Mouse (Mus musculus): ENCODE data around the gene Iqcb1. TPM values are rescaled to one million over a fixed set of nuclear protein-coding genes. Genes with fewer than 3 reads are reported as not detected.

Gene Iqcb1
- total RNA-seq, 2 experiments from 2014 or later = 40.4 to 42.7 TPM

DNA sequence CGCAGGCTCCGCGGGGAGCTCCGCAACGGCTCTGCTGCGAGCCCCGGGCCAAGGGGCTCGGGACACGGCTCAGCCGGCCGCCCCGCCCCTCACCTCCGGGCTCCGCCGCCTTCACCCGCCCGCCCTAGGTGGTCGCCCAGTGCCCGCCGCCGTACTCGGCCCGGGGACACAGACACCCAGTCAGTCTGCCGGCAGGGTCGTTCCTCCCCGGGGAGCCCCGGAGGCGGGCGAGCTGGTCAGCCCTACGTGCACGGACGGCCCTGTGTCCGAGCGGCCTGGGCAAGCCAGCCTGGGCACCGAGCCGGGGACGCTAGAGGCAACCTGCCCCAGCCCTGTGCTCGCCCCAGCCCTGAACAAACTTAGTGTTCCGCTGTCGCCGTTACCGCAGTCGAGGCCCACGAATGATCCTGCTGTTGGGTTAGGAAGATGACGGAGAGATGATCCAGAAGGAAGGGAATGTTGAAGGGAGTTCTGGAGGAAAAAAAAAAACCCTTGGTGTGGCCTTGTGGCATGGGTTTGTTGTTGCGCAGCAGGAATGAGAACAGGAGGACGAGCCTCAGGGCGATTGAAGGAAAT, 47.2 kb downstream of the Iqcb1 start:
- DNase-seq (ENCODE audit: low spot score in 2 of 2) = no peak

DNA sequence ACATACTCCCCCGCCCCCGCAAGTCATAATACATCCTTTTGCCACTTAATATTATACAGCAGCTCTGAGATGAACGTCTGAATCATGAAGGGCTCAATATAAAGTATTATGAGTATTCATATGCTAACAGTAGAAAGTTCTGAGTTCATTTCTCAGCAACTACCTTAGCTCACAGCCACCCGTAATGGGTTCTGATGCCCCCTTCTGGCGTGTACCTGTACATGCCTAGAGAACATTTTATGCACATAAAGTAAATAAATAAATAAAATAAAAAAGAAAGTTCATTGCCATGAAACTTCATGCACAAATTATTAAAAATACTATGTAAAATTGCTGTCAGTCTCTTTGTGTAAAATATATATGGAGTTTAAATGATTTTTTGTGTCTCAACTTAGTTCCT, 49.1 kb downstream of the Iqcb1 start:
- DNase-seq (ENCODE audit: low spot score in 2 of 2) = no peak

DNA sequence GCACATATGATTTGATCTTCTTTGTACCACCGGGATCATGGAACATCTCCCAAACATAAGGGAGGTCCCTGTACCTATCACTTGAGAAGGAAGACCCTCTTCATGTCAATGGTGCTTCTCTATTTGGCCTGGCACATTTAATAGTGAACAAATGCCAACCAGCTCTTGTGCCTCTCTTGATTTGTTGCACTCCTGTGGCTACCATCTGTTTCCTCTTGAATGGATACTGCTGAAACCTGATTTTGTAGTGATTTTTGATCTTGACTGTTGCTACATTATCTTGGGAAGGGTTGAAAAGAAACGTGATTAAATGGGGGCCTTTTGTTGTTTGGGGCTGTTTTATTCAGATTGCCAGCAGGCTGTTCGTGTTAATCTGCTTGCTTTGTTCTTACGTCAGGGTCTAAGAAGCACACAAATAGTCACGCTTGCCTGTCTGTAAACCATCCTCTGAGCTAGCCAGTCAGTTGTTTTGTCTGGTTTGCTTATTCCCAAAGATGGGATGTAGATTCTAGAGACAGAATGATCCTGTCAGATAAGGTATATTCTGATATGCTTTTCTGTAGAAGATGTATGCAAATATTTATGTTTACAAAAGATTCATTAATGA, 54.7 kb downstream of the Iqcb1 start:
- DNase-seq (ENCODE audit: low spot score in 2 of 2) = peak in 1 of 2 experiments; percentile 17

DNA sequence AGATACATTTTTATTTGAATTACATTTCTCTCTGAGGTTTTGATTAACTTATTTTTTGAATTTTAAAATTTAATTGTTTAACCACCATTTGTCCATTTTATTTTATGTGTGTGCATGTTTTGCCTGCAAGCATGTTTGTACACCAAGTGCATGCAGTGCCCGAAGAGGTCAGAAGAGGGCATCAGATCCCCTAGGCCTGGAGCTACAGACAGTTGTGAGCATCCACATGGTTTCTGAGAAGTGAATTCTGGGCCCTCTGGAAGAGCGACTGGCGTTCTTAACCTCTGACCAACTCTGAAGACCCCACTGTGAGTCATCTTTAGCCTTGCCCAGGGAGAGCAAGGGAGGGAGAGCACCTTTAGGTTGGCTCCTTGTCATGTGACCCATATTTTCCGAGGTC, 56.7 kb downstream of the Iqcb1 start:
- DNase-seq (ENCODE audit: low spot score in 2 of 2) = no peak

DNA sequence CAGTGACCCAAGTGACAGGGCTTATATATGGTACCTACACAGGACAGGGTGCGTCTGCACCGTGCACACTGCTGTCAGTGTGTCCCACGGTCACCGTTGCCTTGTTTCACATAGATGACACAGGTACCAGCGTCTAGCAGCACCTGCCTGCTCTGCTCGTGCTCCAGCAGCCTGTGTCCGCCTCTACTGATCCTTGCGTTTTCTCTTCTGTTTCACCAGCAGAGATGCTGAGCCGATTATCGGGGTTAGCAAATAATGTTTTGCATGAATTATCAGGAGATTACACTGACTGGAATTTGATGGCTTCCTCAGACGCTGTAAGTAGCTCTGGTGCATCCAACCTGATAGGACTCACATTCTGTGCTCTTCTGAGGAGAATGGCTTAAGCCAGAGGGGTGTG, 57.7 kb downstream of the Iqcb1 start:
- DNase-seq (ENCODE audit: low spot score in 2 of 2) = no peak

DNA sequence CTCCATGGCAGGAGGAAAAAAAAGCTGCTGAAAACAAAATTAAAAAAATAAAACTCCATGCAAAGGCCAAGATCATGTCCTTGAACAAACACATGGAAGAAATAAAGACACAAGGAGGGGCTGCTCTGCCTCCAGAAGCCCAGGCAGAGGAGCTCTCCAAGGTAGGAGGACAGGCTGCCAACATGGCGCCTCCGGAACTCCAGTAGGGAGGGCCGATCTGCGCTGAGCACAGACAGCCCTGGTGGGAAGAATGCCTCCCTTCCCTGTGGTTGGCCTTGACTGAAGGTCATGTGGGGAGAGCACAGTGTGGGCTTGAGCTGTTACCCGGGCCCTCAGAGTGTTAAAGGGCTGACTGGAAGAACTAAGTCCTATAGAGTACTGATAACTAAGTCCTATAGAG, 59.4 kb downstream of the Iqcb1 start:
- no peak for DNase-seq (ENCODE audit: low spot score in 2 of 2)

DNA sequence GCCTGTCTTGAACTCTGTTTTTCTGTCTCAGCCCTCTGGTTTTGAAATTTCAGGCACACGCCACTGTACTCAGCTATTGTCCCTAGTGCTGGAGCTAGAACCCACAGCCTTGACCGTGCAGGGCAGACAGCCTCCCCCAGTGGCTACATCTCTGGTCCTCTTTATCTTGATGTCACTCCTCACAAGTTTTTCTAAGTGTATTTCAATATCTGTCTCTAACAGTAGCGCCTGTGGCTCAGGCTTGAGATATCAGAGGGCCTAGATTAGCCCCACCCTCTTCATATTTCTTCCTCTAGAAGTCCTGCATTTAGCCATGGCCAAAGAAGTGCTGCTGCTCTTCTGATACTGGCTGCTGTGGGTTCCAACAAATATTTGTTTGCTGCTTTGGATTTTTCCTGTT, 62.4 kb downstream of the Iqcb1 start:
- no peak for DNase-seq (ENCODE audit: low spot score in 2 of 2)

DNA sequence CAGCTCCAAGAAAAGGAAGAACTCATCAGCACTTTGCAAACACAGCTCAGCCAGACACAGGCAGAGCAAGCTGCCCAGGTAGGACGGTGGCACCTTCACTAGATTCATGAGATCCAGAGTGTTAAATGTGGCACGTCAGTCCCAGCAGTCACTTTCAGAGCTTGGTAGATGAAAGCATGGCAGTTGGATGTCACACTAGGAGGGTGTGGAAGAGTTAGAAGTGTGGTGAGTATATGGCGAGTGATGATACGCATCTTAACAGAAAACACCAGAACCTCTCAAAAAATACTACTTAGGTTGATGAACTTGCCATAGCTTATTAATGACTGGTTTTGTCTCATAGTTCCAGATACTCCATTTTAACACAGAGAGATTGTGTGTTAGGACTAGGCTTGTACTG, 63.2 kb downstream of the Iqcb1 start:
- no peak for DNase-seq (ENCODE audit: low spot score in 2 of 2)

DNA sequence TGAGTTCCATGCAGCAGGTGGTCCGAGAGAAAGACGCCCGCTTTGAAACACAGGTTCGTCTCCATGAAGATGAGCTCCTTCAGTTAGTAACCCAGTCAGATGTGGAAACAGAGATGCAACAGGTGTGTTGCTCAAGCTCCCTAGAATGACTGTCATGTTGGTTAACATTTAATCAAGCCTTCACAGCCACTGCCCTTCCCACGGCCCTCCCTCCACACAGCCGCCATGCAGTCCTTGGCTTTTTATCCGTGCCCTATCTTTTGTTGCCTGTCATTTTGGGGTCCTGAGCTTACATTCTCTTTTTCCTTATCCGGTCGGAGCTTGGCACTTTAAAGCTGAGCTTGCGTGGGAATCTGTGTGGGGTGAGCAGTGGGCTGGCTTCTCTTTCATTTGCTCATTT, 65.1 kb downstream of the Iqcb1 start:
- DNase-seq (ENCODE audit: low spot score in 2 of 2) = no peak

DNA sequence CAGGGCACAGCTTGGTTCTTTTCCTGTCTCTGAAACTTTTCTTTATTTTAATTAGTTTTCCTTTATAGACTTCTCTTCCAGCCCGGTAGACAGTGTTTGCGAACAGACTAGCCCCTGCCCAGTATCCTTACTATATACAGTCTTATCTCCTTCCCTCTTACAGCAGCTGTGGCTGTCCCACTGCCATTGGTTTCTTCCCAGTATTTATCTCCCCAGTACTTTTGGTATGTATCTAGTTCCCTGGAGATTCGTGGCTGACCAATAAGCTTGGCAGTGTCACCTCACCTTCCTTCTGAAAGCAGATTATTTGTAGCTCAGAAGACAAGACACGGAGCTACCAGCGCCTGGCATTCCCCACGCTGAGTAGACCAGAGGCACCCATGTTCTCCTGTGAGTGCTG, 68.5 kb downstream of the Iqcb1 start:
- DNase-seq (ENCODE audit: low spot score in 2 of 2) = no peak

DNA sequence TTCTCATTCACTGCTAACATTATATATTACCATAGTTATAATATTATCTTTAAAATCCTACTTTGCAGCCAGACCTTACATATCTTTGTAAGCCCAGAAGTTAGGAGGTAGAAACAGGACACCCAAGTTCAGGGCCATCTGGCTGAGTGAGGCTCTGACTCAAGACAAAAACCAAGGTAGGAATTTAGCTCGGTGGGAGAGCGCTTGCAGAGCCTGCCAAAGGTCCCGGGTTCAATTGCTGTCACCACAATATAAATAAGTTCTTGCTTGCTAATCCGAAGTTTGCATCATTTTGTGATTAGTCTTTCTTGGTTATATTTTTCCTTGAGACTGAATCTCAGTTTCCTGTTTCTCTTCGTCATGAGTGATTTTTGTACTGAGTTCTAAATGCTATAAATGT, 75.0 kb downstream of the Iqcb1 start:
- no peak for DNase-seq (ENCODE audit: low spot score in 2 of 2)

DNA sequence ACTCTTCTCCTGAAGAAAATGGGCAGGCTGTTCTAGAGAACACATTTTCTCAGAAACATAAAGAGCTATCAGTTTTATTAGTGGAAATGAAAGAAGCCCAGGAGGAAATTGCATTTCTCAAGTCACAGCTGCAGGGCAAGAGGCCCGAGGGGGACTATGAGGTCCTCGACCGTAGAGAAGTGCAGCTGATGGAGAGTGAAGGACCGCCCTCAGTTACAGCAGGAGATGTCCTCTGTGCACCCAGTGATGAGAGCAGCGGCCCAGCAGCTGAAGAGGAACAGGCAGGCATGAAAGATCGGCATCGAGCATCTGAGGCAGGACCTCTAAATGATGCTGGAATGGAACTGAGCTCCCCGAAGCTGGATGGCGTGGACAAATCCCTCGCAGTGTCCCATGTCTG, 83.7 kb downstream of the Iqcb1 start:
- DNase-seq (ENCODE audit: low spot score in 2 of 2) = no peak

DNA sequence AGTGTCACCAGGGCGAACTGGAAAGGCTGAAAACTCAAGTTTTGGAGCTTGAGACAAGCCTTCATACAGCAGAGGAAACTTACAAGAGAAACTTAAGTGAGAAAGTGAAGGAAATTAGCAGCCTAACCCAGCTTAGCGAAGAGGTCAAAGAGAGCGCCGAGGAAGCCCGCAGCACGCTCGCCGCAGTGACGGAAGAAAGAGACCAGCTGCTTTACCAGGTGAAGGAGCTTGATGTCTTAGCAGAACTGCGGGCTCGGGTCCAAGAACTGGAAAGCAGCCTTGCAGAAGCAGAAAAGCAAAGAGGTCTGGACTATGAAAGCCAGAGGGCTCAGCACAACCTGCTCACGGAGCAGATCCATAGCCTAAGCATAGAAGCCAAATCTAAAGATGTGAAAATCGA, 84.1 kb downstream of the Iqcb1 start:
- DNase-seq (ENCODE audit: low spot score in 2 of 2) = no peak

DNA sequence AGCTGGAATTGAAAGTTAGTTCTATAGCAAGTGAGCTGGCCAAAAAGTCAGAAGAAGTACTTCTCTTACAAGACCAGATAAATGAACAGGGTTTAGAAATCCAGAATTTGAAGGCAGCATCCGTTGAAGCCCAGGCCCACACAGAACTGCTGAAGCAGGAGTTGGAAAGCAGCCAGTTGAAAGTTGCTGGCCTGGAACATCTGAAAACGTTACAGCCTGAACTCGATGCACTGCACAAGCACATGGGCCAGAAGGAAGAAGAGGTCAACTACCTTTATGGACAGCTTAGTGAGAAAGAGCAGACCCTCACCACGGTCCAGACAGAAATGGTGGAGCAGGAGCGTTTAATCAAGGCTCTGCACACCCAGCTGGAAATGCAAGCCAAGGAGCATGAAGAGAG, 86.0 kb downstream of the Iqcb1 start:
- peak in 1 of 2 experiments; percentile 31 for DNase-seq (ENCODE audit: low spot score in 2 of 2)

DNA sequence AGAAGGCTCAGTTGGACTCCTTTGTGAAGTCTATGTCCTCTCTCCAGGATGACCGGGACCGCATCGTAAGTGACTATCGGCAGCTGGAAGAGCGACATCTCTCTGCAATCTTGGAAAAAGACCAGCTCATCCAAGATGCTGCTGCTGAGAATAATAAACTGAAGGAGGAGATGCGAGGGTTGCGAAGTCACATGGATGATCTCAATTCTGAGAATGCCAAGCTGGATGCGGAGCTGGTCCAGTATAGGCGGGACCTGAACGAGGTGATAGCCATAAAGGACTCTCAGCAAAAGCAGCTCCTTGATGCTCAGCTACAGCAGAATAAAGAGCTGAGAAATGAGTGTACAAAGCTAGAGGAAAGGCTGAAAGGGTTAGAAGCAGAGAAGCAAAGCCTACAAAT, 90.3 kb downstream of the Iqcb1 start:
- no peak for DNase-seq (ENCODE audit: low spot score in 2 of 2)

DNA sequence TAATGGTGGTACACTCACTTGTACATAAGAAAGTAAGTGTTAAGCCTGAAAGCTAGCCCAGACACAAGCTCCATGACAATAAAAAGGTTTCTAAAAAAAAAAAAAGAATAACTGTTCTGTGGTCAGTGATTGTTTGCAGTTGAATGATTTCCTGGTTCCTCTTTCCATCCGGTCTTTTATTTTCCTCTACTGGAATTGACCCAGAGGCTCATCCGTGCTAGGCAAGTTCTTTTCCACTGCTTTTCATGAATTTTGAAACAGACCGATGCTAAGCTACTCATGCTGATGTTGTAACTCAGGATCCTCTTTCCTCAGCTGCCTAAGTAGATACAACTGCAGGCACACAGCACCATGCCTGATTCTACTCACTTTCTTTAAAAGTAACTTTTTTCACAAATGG, 92.2 kb downstream of the Iqcb1 start:
- no peak for DNase-seq (ENCODE audit: low spot score in 2 of 2)

DNA sequence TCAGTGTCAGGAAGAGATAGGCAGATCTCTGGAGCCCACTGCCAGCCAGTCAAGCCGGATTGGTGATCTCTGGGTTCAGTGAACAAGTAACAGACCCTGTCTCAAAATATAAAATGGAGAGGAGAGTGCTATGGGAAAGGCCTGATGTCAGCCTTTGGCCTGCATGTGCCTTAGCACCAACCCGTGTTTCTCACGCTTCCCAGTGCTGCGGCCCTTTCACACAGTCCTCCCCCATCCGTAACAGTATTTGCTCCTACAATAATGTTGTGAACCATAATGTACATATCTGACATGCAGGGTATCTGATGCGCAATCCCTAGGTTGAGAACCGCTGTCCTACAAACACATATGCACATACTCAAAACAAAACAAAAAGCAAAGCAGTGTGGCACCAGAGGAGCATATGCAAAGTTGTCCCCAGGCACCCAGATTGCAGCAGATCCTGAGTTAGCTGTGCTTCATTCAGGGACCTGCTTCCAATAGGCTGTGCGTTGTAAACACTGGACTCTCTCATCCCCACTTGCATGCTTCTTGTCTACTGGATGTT, 93.0 kb downstream of the Iqcb1 start:
- DNase-seq (ENCODE audit: low spot score in 2 of 2) = no peak

DNA sequence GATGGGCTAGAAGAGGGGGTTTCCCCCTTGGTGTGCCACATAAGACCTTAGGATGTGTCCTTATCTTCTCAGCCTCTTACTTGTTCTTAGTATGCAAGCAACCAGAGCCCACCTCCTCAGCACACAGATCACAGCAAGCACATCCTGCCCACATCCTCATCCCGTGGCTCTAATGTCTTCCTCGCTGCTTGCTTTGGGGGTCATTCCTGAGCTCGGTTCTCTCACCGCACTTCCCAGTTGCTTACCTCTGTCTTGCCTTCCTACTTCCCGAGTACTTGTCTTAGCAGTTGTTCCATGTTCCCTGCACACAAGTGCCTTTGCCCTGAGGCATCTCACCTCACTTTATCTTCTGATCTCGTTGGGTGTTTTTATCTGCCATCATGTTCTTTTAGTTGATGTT, 93.8 kb downstream of the Iqcb1 start:
- no peak for DNase-seq (ENCODE audit: low spot score in 2 of 2)

Small RNA genes lying within 50 kb of the gene (microRNA-seq; reads per million reads assigned to microRNA genes)
- gene Gm22617 = 0 reads per million in 2 experiments

Other genes with a start within 250 kb of the Iqcb1 start
- 1 to 10 TPM in 1 of 2 experiments, under 1 TPM in 1; 0.99 to 1.4 TPM for gene Cd86, start 162.3 kb upstream of the Iqcb1 start, total RNA-seq (2021)
- under 1 TPM; 0.10 to 0.15 TPM for gene Ildr1, start 134.4 kb upstream of the Iqcb1 start, total RNA-seq (2021)
- 10 to 100 TPM; 40.5 to 41.9 TPM for gene Slc15a2, start 43.4 kb upstream of the Iqcb1 start, total RNA-seq (2021)
- gene Eaf2, start 46.6 kb downstream of the Iqcb1 start, total RNA-seq (2021) = 1 to 10 TPM; 2.0 TPM
- 10 to 100 TPM; 80.2 to 80.4 TPM for gene Golgb1, start 46.8 kb downstream of the Iqcb1 start, total RNA-seq (2021)
- 1 to 10 TPM; 3.4 to 4.9 TPM for gene Hcls1, start 106.6 kb downstream of the Iqcb1 start, total RNA-seq (2021)
- under 1 TPM in 1 of 2 experiments, not detected in 1; 0.08 TPM for gene Fbxo40, start 162.1 kb downstream of the Iqcb1 start, total RNA-seq (2021)
- under 1 TPM; 0.79 to 0.86 TPM for gene Polq, start 183.4 kb downstream of the Iqcb1 start, total RNA-seq (2021)